Mouse (Mus musculus) urinary bladder, postnatal 0 days (tissue): ENCODE data around the gene Bmp10. TPM values are rescaled to one million over a fixed set of nuclear protein-coding genes. Genes with fewer than 3 reads are reported as not detected.

Source experiments
- polyA plus RNA-seq: library from polyadenylated mRNA; unstranded; fragments of >200 nt; fragmentation: Nextera tagmentation; extraction: Ambion mirVana; gene quantifications from 2 replicates; pipeline ENCODE4 v1.2.1, GENCODE M21; 2015

Gene Bmp10
- polyA plus RNA-seq = 0.04 and 0.05 TPM in 2 replicates

GRCm38 (mm10) chr6:87428487-87429044, at the start of gene Bmp10:
TSS of gene Bmp10 (plus strand) at chr6:87428994.

GRCm38 (mm10) chr6:87388877-87389276, 39.9 kb upstream of the Bmp10 start, which contains the start of gene Gkn3:
TSS of gene Gkn3 (minus strand) at chr6:87388935.

Other genes with a start within 250 kb of the Bmp10 start
- gene Antxr1, start 93.2 kb upstream of the Bmp10 start, polyA plus RNA-seq = 4.7 and 5.5 TPM in 2 replicates
- 0.17 and 0.33 TPM in 2 replicates for gene Gkn1, start 78.1 kb upstream of the Bmp10 start, polyA plus RNA-seq
- gene Gkn2, start 55.6 kb upstream of the Bmp10 start, polyA plus RNA-seq = 0.35 and 0.88 TPM in 2 replicates
- gene Gkn3, start 40.1 kb upstream of the Bmp10 start, polyA plus RNA-seq = 1.1 TPM in 2 replicates
- 2.2 and 3.8 TPM in 2 replicates for gene Arhgap25, start 104.3 kb downstream of the Bmp10 start, polyA plus RNA-seq
- 0.52 and 0.68 TPM in 2 replicates for gene Prokr1, start 161.7 kb downstream of the Bmp10 start, polyA plus RNA-seq
- 7.3 and 7.6 TPM in 2 replicates for gene Aplf, start 243.2 kb downstream of the Bmp10 start, polyA plus RNA-seq